In the genomic region with DNA sequence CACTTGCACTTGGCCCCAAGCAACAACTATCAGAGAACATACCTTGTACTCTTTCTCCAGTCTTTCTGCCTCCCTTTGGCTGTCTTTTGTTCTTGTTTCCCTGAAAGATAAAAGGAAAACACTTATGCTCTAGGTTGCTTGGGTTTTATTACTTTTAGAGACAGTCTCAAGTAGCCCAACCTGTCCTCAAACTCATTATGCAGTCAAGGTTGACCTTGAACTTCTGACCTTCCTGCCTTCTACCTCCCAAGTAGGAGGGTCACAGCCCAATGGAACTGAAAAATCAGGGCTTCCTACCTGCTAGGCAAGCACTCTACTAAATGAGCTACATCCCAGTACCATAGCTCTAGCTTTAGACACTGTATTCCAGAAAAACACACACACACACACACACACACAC, we compare ENCODE assay signal across 24 mouse cellular contexts.
"Had no signal": no experiment of that assay in that cellular context is flagged by ENCODE, and none has a peak within 500 bp of the region (broad histone marks: within the 10 kb centered on the region; RNA-seq: fewer than 3 reads in every experiment).

No protein-coding gene starts in this region.

- H3K9ac ChIP-seq: heart, embryonic 12.5 days; hindbrain, embryonic 13.5 days; hindbrain, embryonic 15.5 days; kidney, embryonic 15.5 days; limb, embryonic 13.5 days; limb, embryonic 15.5 days; liver, embryonic 12.5 days; liver, embryonic 14.5 days had no signal

- H3K9me3 ChIP-seq: hindbrain, embryonic 15.5 days had no signal

- DNase-seq: gastrocnemius, adult 2 months; gastrocnemius, postnatal 10 days; gastrocnemius, postnatal 36 days; heart, adult 18-20 months; heart, postnatal 10 days; heart, postnatal 36 days; kidney, adult 11 months; kidney, adult 2 months; kidney, adult 9 months; kidney, postnatal 14 days; kidney, postnatal 36 days; layer of hippocampus, adult 9-11 months; layer of hippocampus, postnatal 36 days had no signal

- H3K4me3 ChIP-seq: gastrocnemius, adult 2 months; heart, embryonic 10.5 days; heart, embryonic 12.5 days; hindbrain, embryonic 13.5 days; hindbrain, embryonic 15.5 days; kidney, embryonic 15.5 days; limb, embryonic 13.5 days; limb, embryonic 15.5 days; liver, embryonic 12.5 days had no signal

- H3K27ac ChIP-seq: gastrocnemius, adult 2 months; heart, embryonic 10.5 days; hindbrain, embryonic 13.5 days; hindbrain, embryonic 15.5 days; hindbrain, postnatal 0 days; kidney, embryonic 15.5 days; kidney, postnatal 0 days; limb, embryonic 13.5 days; limb, embryonic 15.5 days; liver, embryonic 12.5 days; liver, embryonic 14.5 days had no signal

- H3K36me3 ChIP-seq: heart, embryonic 10.5 days; heart, embryonic 12.5 days; hindbrain, embryonic 13.5 days; hindbrain, embryonic 15.5 days; limb, embryonic 13.5 days; limb, embryonic 15.5 days; liver, embryonic 12.5 days had no signal

- H3K4me1 ChIP-seq: heart, embryonic 10.5 days; heart, embryonic 12.5 days; hindbrain, embryonic 13.5 days; hindbrain, embryonic 15.5 days; kidney, embryonic 15.5 days; limb, embryonic 13.5 days; limb, embryonic 15.5 days; liver, embryonic 12.5 days had no signal
